Mouse (Mus musculus): ENCODE data around the gene Npas4. TPM values are rescaled to one million over a fixed set of nuclear protein-coding genes. Genes with fewer than 3 reads are reported as not detected.

Npas4 gene
- polyA plus RNA-seq (2012; ENCODE audit: low replicate concordance) = 0.58 and 2.6 TPM in 2 replicates

DNA sequence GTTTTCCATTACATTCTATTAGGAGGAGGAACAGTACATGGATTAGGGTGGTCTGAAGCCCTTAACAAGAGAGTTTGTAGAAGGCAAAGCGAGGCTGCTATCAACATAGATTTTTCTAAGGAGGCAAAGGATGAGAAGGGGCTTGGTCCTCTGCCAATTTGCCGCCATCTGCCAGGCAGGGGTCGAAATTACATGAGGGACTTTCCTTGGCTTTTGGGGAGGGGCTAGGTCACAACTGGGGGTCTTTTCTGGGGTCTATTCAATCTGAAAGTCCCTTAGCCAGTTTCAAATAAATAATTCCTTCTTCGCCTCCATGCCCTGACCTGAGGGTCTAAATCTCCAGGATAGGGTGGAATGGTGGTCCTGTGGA, at the start of gene Npas4:
TSS of gene Npas4 (minus strand) at position 61 of the 370 bp plus-strand sequence.

DNA sequence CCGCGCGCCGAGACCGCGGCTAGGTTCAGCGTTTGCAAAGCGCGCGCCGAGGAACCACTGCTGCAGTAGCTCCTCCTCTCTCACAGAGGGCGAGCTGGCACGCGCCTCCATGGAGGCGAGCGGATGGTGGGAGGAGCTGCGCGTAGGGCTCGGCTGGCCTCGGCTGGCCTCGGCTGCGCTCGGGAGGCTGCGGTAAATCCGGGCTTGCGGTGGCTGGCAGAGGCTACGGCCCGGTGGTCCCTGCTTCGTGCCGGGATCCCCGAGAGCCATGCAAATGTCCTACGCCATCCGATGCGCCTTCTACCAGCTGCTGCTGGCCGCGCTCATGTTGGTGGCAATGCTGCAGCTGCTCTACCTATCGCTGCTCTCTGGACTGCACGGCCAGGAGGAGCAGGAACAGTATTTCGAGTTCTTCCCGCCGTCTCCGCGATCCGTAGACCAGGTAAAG, 48.6 kb upstream of the Npas4 start, which contains the start of the genes B4gat1 and AC124502.3:
TSS of gene B4gat1 (plus strand) at position 118 of the 448 bp plus-strand sequence.
TSS of gene AC124502.3 (plus strand) at position 183 of the 448 bp plus-strand sequence.

DNA sequence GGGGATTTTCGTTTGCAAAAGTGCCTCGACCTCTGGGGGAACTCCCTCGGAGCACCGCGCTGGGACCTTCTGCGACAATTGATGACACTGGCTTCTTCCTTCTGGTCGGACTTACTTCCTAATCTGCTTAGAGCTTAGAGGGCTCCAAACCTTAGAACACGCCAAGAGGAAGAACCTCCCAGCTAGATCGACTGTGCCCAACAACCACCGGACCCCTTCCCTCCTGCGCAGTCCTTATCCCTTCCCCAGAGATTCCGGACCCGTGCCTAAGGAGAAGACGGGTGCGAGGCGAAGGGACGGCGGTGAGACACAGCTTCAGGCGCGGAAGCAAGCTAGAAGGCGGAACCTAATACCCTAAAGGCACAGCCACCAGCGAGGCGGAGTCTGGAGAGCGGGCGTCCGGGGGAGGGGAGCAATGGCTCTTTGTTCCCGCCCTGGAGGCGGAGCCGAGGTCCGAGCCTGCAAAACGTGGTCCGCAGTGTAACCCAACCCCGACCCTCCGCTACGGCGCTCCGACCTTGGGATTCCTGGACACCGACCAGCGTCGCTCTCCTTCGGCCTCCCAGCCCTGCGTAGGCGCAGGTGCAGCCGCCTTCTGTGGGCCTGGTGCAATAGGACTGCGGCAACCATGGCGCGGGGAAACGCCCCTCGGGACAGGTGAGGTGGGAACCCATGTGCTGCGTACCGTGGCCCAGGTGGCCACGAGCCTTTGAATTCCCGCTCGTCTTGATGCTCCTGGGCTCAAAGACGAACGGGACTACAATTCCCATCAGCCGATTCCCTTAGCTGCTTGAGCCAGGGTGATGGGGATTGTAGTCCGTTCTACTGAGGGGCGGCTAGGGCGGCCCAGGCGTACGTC, 33.7 kb upstream of the Npas4 start, which contains the start of gene Slc29a2:
TSS of gene Slc29a2 (plus strand) at position 240 of the 859 bp plus-strand sequence.

DNA sequence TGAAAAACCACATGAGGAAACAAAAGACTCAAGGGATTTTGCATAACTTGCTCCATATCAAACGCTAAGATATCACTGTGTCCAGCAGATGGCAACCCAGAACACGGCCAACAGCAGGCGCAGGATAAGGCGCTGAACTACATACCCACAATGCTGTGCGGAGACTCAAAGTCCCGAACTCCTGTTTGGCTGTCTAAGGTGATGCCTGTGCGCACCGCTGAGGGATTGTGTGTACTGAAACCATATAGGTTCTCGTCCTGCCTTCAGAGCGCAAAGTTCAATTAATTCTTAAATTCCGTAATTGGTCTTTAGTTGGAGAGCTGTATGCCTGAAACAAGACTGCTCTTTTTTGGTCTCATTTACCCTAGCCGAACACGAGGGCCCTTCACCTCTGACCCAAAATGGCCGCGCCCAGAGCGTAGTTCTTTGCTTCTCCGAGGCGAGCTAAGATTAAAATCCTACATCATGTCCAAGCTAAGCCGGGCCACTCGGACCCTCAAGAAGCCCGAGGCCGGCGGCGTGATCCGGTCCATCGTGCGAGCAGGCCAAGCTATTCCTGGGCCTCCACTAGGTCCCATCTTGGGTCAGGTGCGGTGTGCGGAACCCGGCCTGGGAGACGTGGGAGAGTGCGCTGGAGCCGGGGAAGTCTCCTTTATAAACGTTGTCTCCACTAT, 28.1 kb downstream of the Npas4 start, which contains the start of gene Mrpl11:
TSS of gene Mrpl11 (plus strand) at position 220 of the 674 bp plus-strand sequence.

DNA sequence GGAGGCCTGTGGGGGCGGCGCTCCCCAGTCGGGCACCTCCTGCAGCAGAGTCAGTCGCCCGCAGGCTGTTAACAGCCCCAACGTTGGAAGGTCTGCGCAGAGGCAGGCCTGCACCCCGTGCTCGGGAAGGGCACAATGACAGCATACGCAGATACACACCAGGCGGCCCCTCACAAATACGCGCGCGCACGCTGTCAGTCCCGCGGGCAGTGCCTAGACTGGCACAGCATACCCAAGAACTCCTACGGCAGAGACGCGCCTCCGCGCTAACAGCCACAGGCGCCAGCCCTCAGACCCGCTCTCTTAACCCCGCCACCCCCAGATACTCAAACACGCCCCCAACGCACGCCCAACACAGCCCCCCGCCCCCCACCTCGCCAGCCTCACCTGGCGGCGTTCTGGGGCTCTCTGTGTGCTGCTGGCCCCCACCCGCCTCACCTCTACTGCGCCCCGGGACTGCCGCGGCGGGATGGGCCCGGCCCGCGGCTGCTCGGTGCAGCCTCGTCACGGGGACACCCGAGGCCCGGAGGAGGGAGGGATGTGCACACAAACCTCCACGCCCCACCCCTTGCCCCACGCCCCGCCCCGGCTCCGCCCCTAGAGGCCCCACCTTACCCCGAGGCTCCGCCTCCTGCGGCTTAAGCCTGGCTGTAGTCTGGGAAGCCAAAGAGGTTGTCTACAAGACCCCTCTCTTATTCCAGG, 47.4 kb downstream of the Npas4 start, which contains the start of gene Peli3:
TSS of gene Peli3 (minus strand) at position 577 of the 702 bp plus-strand sequence.

Other genes starting within 250 kb of the Npas4 start
- 8.5 and 11.5 TPM in 2 replicates for gene Rbm4b, start 233.8 kb downstream of the Npas4 start, polyA plus RNA-seq (2012; ENCODE audit: low replicate concordance)
- gene Rbm4, start 196.4 kb downstream of the Npas4 start, polyA plus RNA-seq (2012; ENCODE audit: low replicate concordance) = 6.9 and 16.0 TPM in 2 replicates
- 3.8 and 4.1 TPM in 2 replicates for gene Gm21992, start 178.7 kb downstream of the Npas4 start, polyA plus RNA-seq (2012; ENCODE audit: low replicate concordance)
- gene Rbm14, start 178.7 kb downstream of the Npas4 start, polyA plus RNA-seq (2012; ENCODE audit: low replicate concordance) = 20.9 and 36.1 TPM in 2 replicates
- 12.7 and 51.8 TPM in 2 replicates for gene Ccs, start 151.0 kb downstream of the Npas4 start, polyA plus RNA-seq (2012; ENCODE audit: low replicate concordance)
- not detected in 2 replicates for gene Ccdc87, start 150.9 kb downstream of the Npas4 start, polyA plus RNA-seq (2012; ENCODE audit: low replicate concordance)
- 11.0 and 13.2 TPM in 2 replicates for gene Ctsf, start 135.2 kb downstream of the Npas4 start, polyA plus RNA-seq (2012; ENCODE audit: low replicate concordance)
- 0.22 and 0.38 TPM in 2 replicates for gene Actn3, start 112.4 kb downstream of the Npas4 start, polyA plus RNA-seq (2012; ENCODE audit: low replicate concordance)
- 4.0 and 5.5 TPM in 2 replicates for gene Zdhhc24, start 111.6 kb downstream of the Npas4 start, polyA plus RNA-seq (2012; ENCODE audit: low replicate concordance)
- 2.5 and 3.9 TPM in 2 replicates for gene Bbs1, start 83.7 kb downstream of the Npas4 start, polyA plus RNA-seq (2012; ENCODE audit: low replicate concordance)
- 53.2 and 59.1 TPM in 2 replicates for gene Dpp3, start 62.0 kb downstream of the Npas4 start, polyA plus RNA-seq (2012; ENCODE audit: low replicate concordance)
- gene Peli3, start 47.2 kb downstream of the Npas4 start, polyA plus RNA-seq (2012; ENCODE audit: low replicate concordance) = 0.70 and 1.6 TPM in 2 replicates
- gene Mrpl11, start 28.2 kb downstream of the Npas4 start, polyA plus RNA-seq (2012; ENCODE audit: low replicate concordance) = 32.1 and 50.4 TPM in 2 replicates
- 2.2 and 2.4 TPM in 2 replicates for gene Slc29a2, start 33.5 kb upstream of the Npas4 start, polyA plus RNA-seq (2012; ENCODE audit: low replicate concordance)
- 6.8 and 7.5 TPM in 2 replicates for gene B4gat1, start 48.5 kb upstream of the Npas4 start, polyA plus RNA-seq (2012; ENCODE audit: low replicate concordance)
- gene AC124502.3, start 48.6 kb upstream of the Npas4 start, polyA plus RNA-seq (2012; ENCODE audit: low replicate concordance) = 0.27 and 1.1 TPM in 2 replicates
- gene Brms1, start 51.0 kb upstream of the Npas4 start, polyA plus RNA-seq (2012; ENCODE audit: low replicate concordance) = 43.8 and 84.2 TPM in 2 replicates
- 2.1 and 4.0 TPM in 2 replicates for gene Rin1, start 60.2 kb upstream of the Npas4 start, polyA plus RNA-seq (2012; ENCODE audit: low replicate concordance)
- gene Cd248, start 77.8 kb upstream of the Npas4 start, polyA plus RNA-seq (2012; ENCODE audit: low replicate concordance) = 0.21 and 1.8 TPM in 2 replicates
- gene Tmem151a, start 95.2 kb upstream of the Npas4 start, polyA plus RNA-seq (2012; ENCODE audit: low replicate concordance) = 1.0 and 1.3 TPM in 2 replicates
- gene Yif1a, start 98.2 kb upstream of the Npas4 start, polyA plus RNA-seq (2012; ENCODE audit: low replicate concordance) = 10.9 and 21.1 TPM in 2 replicates
- 1.5 and 5.0 TPM in 2 replicates for gene Cnih2, start 108.2 kb upstream of the Npas4 start, polyA plus RNA-seq (2012; ENCODE audit: low replicate concordance)
- 262 and 428 TPM in 2 replicates for gene Rab1b, start 116.8 kb upstream of the Npas4 start, polyA plus RNA-seq (2012; ENCODE audit: low replicate concordance)
- 56.4 and 62.5 TPM in 2 replicates for gene Klc2, start 128.2 kb upstream of the Npas4 start, polyA plus RNA-seq (2012; ENCODE audit: low replicate concordance)